Mouse (Mus musculus): ENCODE data around the gene Foxp2.

The Foxp2 gene

GRCm38 (mm10) chr6:14901183-14901970 is at the start of gene Foxp2:
Gene Foxp2 (plus strand): TSS chr6:14901349.
- DNase-seq, result no peak

- DNase-seq, result no peak
Observed at GRCm38 (mm10) chr6:14885199-14885598, 15.9 kb upstream of the Foxp2 start.

- no peak for DNase-seq
Observed at GRCm38 (mm10) chr6:14897028-14897427, 4.1 kb upstream of the Foxp2 start.

GRCm38 (mm10) chr6:14898096-14898855 is 2.9 kb upstream of the Foxp2 start:
- DNase-seq, result no peak

GRCm38 (mm10) chr6:14899021-14899610 is 2.0 kb upstream of the Foxp2 start:
- no peak for DNase-seq

GRCm38 (mm10) chr6:14899936-14900578 is 1.1 kb upstream of the Foxp2 start:
- no peak for DNase-seq

GRCm38 (mm10) chr6:14900579-14901021 is 549 bp upstream of the Foxp2 start:
- DNase-seq, result no peak

GRCm38 (mm10) chr6:14901971-14902670 is 972 bp downstream of the Foxp2 start:
- DNase-seq, result no peak

- DNase-seq, result no peak
Observed at GRCm38 (mm10) chr6:14903271-14903965, 2.3 kb downstream of the Foxp2 start.

GRCm38 (mm10) chr6:14915066-14915465 is 13.9 kb downstream of the Foxp2 start:
- no peak for DNase-seq

GRCm38 (mm10) chr6:14922704-14923103 is 21.6 kb downstream of the Foxp2 start:
- DNase-seq, result no peak

GRCm38 (mm10) chr6:14924976-14925489 is 23.9 kb downstream of the Foxp2 start:
- DNase-seq, result no peak

- DNase-seq, result no peak
Observed at GRCm38 (mm10) chr6:14951060-14951459, 49.9 kb downstream of the Foxp2 start.

GRCm38 (mm10) chr6:14952731-14953130 is 51.6 kb downstream of the Foxp2 start:
- no peak for DNase-seq

GRCm38 (mm10) chr6:14977042-14977441 is 75.9 kb downstream of the Foxp2 start:
- no peak for DNase-seq

GRCm38 (mm10) chr6:14978201-14978600 is 77.1 kb downstream of the Foxp2 start:
- DNase-seq, result no peak

GRCm38 (mm10) chr6:15008113-15008512 is 107.0 kb downstream of the Foxp2 start:
- no peak for DNase-seq

- DNase-seq, result no peak
Observed at GRCm38 (mm10) chr6:15028488-15028887, 127.3 kb downstream of the Foxp2 start.

GRCm38 (mm10) chr6:15029446-15030125 is 128.4 kb downstream of the Foxp2 start:
- no peak for DNase-seq

GRCm38 (mm10) chr6:15063246-15063645 is 162.1 kb downstream of the Foxp2 start:
- DNase-seq, result no peak

GRCm38 (mm10) chr6:15101548-15101947 is 200.4 kb downstream of the Foxp2 start:
- no peak for DNase-seq

All from kidney, adult 11 months (tissue).